Mouse (Mus musculus) embryonic facial prominence, embryonic 14.5 days (tissue): ENCODE data around the gene Clk2. TPM values are rescaled to one million over a fixed set of nuclear protein-coding genes. Genes with fewer than 3 reads are reported as not detected.

Experiments used
- ATAC-seq: fragments of 200-750 bp; cut with Nextera tagmentation; 2 replicates; pipeline ENCODE4 v1.8.0; 2017; ENCODE audit warnings: low read depth, moderate number of reproducible peaks, moderate TSS enrichment
- DNase-seq: peaks from one replicate; pipeline ENCODE4 v3.0.0-alpha.2; 2015; ENCODE audit warnings: low spot score
- H3K27ac ChIP-seq: fragments of 300-500 bp; sonication (generic); replicated peaks from 2 replicates; pipeline ENCODE4 v1.5.1; 2014; ENCODE audit warnings: low read depth, mild to moderate bottlenecking, low read length, moderate library complexity
- H3K27me3 ChIP-seq: fragments of 300-500 bp; sonication (generic); replicated peaks from 2 replicates; pipeline ENCODE4 v1.6.1; 2014; ENCODE audit warnings: low read length; ENCODE audit not compliant: control insufficient read depth, insufficient read depth
- H3K36me3 ChIP-seq: fragments of 300-500 bp; sonication (generic); 2 replicates; pipeline ENCODE4 v1.6.1; 2014; ENCODE audit warnings: low read length, mixed read lengths; ENCODE audit not compliant: control insufficient read depth, insufficient read depth
- H3K4me1 ChIP-seq: fragments of 300-500 bp; sonication (generic); 2 replicates; pipeline ENCODE4 v1.6.1; 2014; ENCODE audit warnings: antibody characterized with exemption, low read length; ENCODE audit not compliant: control insufficient read depth, insufficient read depth
- H3K4me2 ChIP-seq: fragments of 300-500 bp; sonication (generic); 2 replicates; pipeline ENCODE4 v1.6.1; 2014; ENCODE audit warnings: low read depth, mild to moderate bottlenecking, low read length, moderate library complexity, mixed read lengths
- H3K4me3 ChIP-seq: fragments of 300-500 bp; sonication (generic); 2 replicates; pipeline ENCODE4 v1.5.1; 2014; ENCODE audit warnings: low read depth, mild to moderate bottlenecking, low read length
- H3K9ac ChIP-seq: fragments of 300-500 bp; sonication (generic); 2 replicates; pipeline ENCODE4 v1.6.1; 2014; ENCODE audit warnings: low read depth, mild to moderate bottlenecking, low read length, moderate library complexity, mixed read lengths
- H3K9me3 ChIP-seq: fragments of 300-500 bp; sonication (generic); 2 replicates; pipeline ENCODE4 v1.6.1; 2016; ENCODE audit warnings: low read length; ENCODE audit not compliant: control insufficient read depth
- WGBS: fragments of 180-500 bp; shearing (Covaris S2); extraction: QIAGEN DNeasy Blood & Tissue Kit; methylation state at CpG from one replicate; pipeline ENCODE4 v1.1.7; 2014; 5-methylcytosine and 5-hydroxymethylcytosine counted together
- polyA plus RNA-seq: library from polyadenylated mRNA; unstranded; fragments of >200 nt; fragmentation: Nextera tagmentation; extraction: Ambion mirVana; gene quantifications from 2 replicates; pipeline ENCODE4 v1.2.1, GENCODE M21; 2014

Gene Clk2
- polyA plus RNA-seq: 22.4 and 23.9 TPM in 2 replicates

DNA sequence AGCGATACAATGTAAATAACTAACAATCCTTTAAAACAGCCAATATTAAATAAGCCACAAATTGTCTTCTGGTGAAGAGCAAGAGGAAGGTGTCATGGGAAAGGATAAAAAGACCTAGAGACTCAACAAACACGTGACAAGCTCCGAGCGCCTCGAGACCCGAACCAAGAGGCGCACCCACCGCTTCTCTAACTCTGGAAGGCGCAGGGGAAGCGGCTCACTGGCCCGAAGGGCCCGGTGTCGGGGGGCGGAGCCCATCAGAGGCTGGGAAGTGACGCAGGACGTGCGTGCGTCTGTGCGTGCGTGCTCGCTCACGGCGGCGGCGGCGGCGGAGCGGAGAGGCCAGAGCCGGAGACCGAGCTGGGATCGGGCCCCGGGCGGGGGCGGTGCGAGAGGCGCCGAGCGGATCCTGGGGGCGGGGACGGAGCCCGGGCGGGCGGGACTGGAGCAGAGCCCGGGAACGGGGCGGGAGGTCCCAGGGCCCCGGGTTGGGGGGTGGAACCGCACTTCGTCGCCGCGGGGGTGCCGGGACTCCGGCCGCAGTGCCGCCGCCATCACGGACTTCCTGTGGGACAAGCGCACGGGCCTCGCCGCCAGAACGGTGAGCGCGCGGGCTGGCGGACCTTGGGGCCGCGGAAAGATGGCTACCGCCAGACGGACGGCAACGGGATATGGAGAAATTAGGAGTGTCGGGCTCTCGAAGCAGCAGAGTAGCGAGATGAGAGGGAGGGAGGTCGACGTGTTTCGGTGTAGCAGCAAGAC, at the start of gene Clk2:
TSS of gene Clk2 (plus strand) at position 290 of the 762 bp plus-strand sequence.
- H3K4me1 ChIP-seq: peaks cover 11% of the 10 kb centered on the region
- peak within 1 kb of the TSS; percentile 97 for H3K9ac ChIP-seq
- DNase-seq (peak; percentile 96), ATAC-seq (peak; percentile 97)
- no peaks in the 10 kb centered on the region for H3K9me3 ChIP-seq
- WGBS: 2% methylated on average over 41 of the region's 79 CpGs
- peaks cover 3% of the 10 kb centered on the region; the same call in 1 of the 2 replicates for H3K27me3 ChIP-seq
- peak within 1 kb of the TSS; percentile 74 for H3K4me2 ChIP-seq
- H3K27ac ChIP-seq: peak within 1 kb of the TSS; percentile 98
- peaks cover 33% of the 10 kb centered on the region for H3K36me3 ChIP-seq
- peak within 1 kb of the TSS; percentile 87 for H3K4me3 ChIP-seq

DNA sequence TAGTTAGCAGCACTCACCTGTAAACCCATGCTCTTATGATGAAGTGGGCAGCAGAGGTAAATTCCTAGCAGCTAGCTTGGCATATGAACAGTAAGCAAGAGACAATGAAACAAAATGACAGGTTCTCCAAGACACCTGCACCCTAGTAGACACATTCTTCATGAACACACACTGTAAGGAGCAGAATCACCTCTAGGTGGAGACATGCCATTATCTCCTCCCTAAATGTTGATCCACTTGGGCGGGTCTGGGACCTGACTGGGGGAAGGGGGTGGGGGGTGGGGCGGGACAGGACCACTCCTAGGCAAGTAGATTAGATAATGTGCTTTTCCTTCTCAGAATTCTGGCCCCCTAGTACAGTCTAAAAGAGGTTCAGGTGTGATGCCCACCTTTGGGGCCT, 49.1 kb upstream of the Clk2 start:
- ATAC-seq (0 out of 2 replicates have a peak, but pooled peaks have one; percentile 22), DNase-seq (peak; percentile 22)
- peaks cover 5% of the 10 kb centered on the region; the same call in 1 of the 2 replicates for H3K9me3 ChIP-seq
- WGBS: 4% methylated on average over 2 of the region's 2 CpGs
- no peaks in the 10 kb centered on the region for H3K36me3 ChIP-seq
- H3K4me1 ChIP-seq: no peaks in the 10 kb centered on the region
- H3K4me2 ChIP-seq: no peak overlapping the region
- no peak overlapping the region for H3K9ac ChIP-seq
- H3K27ac ChIP-seq: no peak overlapping the region
- H3K27me3 ChIP-seq: no peaks in the 10 kb centered on the region
- no peak overlapping the region for H3K4me3 ChIP-seq

DNA sequence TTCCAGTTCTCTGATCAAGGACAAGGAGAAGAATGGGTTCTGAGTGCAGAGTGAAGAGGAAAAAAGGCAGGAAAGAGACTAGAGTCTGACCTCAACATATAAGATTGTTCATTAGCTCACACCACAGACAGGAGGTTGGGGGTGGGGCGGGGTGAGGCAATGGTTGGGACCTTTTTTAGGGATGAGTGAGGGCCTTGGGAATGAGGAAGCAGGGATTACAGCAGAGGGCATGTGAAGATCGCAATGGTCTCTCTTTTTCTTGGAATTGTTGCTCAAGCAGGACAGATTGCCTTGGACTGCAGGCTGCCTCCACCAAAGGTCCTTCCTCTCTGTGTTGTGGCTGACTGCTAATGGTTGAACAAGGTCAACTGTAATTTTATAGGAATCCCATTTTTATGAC, 41.3 kb upstream of the Clk2 start:
- Histone ChIP-seq H3K9me3 (no peaks in the 10 kb centered on the region), H3K36me3 (no peaks in the 10 kb centered on the region), H3K9ac (no peak overlapping the region), H3K27me3 (no peaks in the 10 kb centered on the region), H3K4me2 (no peak overlapping the region), H3K4me1 (no peaks in the 10 kb centered on the region), H3K27ac (no peak overlapping the region), H3K4me3 (no peak overlapping the region)
- no peak for ATAC-seq
- 69% methylated on average over 2 of the region's 2 CpGs for WGBS
- no peak for DNase-seq

DNA sequence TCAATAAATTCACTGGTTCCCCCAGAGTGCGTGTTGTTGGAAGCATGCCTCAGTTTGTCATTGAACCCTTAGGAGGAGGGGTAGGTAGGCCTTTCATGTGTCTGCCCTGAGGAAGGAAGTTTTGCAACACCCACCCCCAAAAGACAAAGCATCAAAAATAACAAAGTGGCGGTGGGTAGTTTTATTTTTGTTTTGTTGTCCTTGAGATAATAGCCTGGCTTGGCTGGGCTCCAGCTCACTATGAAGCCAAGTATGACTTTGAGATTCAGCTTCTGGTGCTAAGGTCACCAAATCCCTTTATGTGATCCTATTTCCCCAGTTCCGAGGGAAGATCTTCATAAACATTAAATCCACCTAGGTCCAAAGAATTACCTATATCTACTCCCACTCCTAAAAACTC, 40.4 kb upstream of the Clk2 start:
- 68% methylated on average over 3 of the region's 3 CpGs for WGBS
- no peaks in the 10 kb centered on the region for H3K4me1 ChIP-seq
- H3K9me3 ChIP-seq: no peaks in the 10 kb centered on the region
- H3K27me3 ChIP-seq: no peaks in the 10 kb centered on the region
- no peak for DNase-seq
- no peaks in the 10 kb centered on the region for H3K36me3 ChIP-seq
- no peak overlapping the region for H3K9ac ChIP-seq
- no peak overlapping the region for H3K27ac ChIP-seq
- H3K4me3 ChIP-seq: no peak overlapping the region
- no peak overlapping the region for H3K4me2 ChIP-seq
- no peak for ATAC-seq

DNA sequence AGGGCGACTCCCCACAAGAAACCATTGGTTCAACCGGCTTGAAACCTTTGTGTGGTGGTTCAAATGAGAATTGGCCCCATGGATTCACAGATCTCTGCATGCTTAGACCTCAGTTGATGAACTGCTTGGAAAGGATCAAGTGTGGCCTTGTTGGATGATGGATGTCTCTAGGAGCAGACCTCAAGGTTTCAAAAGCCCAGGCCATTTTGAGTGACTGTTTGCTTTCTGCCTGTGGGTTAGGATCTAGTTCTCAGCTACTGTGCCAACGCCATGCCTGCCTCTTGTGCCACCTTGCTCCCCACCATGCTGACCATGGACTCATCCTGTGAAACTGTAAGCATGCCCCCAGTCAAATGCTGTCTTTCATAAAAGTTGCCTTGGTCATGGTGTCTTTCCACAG, 38.6 kb upstream of the Clk2 start:
- 91% methylated on average over 3 of the region's 3 CpGs for WGBS
- Histone ChIP-seq H3K4me3 (no peak overlapping the region), H3K4me2 (no peak overlapping the region), H3K27me3 (no peaks in the 10 kb centered on the region), H3K9me3 (no peaks in the 10 kb centered on the region), H3K36me3 (no peaks in the 10 kb centered on the region), H3K9ac (no peak overlapping the region), H3K4me1 (no peaks in the 10 kb centered on the region), H3K27ac (no peak overlapping the region)
- no peak for ATAC-seq
- no peak for DNase-seq

DNA sequence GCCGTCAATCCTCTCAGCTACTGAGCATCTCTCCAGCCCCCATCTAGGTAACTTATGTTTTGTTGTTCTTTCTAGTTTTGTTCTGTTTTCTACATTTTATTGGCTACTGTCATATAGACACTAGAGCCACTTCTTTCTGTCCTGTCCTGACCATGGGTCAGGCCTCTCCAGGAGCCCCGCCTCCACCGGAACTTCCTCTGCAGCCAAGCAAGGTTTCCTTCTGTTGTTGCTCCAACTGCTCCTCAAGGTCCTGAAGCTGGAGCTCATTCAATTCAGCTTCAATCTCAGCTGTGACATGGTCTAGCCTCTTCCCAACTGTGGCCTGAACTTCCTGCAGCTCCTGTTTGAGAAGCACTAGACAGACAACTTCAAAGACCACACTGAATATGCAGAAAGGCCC, 34.7 kb upstream of the Clk2 start:
- ATAC-seq (no peak), DNase-seq (no peak)
- H3K9me3 ChIP-seq: no peaks in the 10 kb centered on the region
- H3K27me3 ChIP-seq: no peaks in the 10 kb centered on the region
- no peak overlapping the region for H3K4me3 ChIP-seq
- H3K36me3 ChIP-seq: no peaks in the 10 kb centered on the region
- no peak overlapping the region for H3K27ac ChIP-seq
- WGBS: 87% methylated on average over 3 of the region's 3 CpGs
- H3K4me1 ChIP-seq: no peaks in the 10 kb centered on the region
- no peak overlapping the region for H3K9ac ChIP-seq
- H3K4me2 ChIP-seq: no peak overlapping the region

DNA sequence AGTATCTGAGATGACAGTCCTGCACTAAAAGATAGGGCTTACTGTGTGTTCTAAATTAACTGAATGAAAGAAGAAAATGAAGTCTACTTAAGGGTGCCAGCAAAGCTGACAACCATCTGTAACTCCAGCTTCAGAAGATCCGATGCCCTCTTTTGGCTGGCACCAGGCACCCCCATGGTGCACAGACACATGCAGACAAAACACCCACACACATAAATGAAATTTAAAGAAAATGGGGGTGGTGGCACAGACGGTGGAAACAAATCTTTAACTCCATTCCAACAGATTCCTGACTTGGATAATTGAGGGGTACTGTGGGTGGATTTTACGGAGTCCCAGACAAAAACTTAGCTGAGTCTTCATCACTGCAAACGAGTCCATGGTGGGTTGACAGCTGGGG, 32.8 kb upstream of the Clk2 start:
- no peaks in the 10 kb centered on the region for H3K27me3 ChIP-seq
- H3K4me2 ChIP-seq: peak overlapping the region; percentile 56
- no peaks in the 10 kb centered on the region for H3K36me3 ChIP-seq
- no peak overlapping the region for H3K27ac ChIP-seq
- no peaks in the 10 kb centered on the region for H3K9me3 ChIP-seq
- WGBS: 33% methylated on average over 4 of the region's 4 CpGs
- peak overlapping the region; percentile 33 for H3K4me3 ChIP-seq
- DNase-seq (no peak), ATAC-seq (no peak)
- no peaks in the 10 kb centered on the region for H3K4me1 ChIP-seq
- peak overlapping the region; percentile 53; the same call in 1 of the 2 replicates for H3K9ac ChIP-seq

DNA sequence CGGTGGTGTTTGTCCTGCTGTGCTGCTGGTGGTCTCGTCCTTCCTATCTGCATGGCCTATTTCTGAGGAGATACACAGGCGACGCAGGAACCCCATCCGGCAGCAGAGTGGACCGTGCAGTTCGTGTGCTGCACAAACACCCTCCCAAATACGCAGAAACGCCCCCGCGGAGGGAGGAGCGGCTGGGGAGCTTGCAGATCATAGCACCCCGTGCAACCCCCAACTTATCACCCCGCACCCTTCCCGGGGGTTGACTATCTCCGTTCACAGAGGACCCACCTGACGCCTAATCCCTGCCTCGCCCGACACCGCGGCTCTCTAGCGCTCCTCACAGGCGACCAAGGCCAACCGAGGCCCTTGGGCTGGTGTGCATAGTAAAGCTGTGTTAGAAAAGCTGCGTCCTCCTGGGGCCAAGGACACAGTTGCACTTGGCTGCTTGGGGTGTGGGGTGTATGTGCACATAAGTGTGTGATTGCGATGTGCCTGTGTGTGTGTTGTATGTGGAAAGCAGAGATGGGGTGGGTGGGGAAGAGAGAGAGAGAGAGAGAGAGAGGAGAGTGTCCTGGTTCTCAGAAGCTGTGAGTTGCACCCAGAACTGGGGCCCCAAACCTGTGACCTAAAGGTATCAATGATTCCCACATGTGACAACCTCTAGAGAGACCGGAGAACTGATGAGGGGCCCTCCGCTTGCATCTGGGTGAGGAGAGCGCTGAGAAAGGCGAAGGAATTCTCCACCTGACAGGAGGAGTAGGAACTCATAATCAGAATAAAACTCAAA, 32.1 kb upstream of the Clk2 start:
- DNase-seq (peak; percentile 23), ATAC-seq (no peak)
- H3K9ac ChIP-seq: peak overlapping the region; percentile 53

More for the DNA sequence above, 32.1 kb upstream of the Clk2 start:
- H3K4me1 ChIP-seq: no peaks in the 10 kb centered on the region
- H3K9me3 ChIP-seq: no peaks in the 10 kb centered on the region
- H3K36me3 ChIP-seq: no peaks in the 10 kb centered on the region
- WGBS: 13% methylated on average over 29 of the region's 30 CpGs
- peak overlapping the region; percentile 56 for H3K4me2 ChIP-seq
- no peak overlapping the region for H3K27ac ChIP-seq
- H3K4me3 ChIP-seq: peak overlapping the region; percentile 33
- H3K27me3 ChIP-seq: no peaks in the 10 kb centered on the region
